Mouse (Mus musculus) heart, embryonic 12.5 days (tissue): ENCODE measurements around the gene Miga2. TPM values are rescaled to one million over a fixed set of nuclear protein-coding genes. Genes with fewer than 3 reads are reported as not detected.
"Not testable (repeated sequence)": the region's sequence is repeated elsewhere in the genome, so short reads cannot be mapped to it uniquely, and the experiment has no call there.

Source experiments
- ATAC-seq: fragments of 200-750 bp; cut with Nextera tagmentation; 2 replicates; pipeline ENCODE4 v1.8.0; 2017; ENCODE audit warnings: moderate TSS enrichment, moderate library complexity; ENCODE audit not compliant: insufficient number of reproducible peaks, low FRiP score
- H3K27ac ChIP-seq: fragments of 300-500 bp; sonication (generic); 2 replicates; pipeline ENCODE4 v1.5.1; 2016; ENCODE audit warnings: mild to moderate bottlenecking, moderate library complexity; ENCODE audit not compliant: poor library complexity, severe bottlenecking
- H3K27me3 ChIP-seq: fragments of 300-500 bp; sonication (generic); replicated peaks from 2 replicates; pipeline ENCODE4 v1.6.1; 2016; ENCODE audit warnings: mild to moderate bottlenecking, moderate library complexity
- H3K36me3 ChIP-seq: fragments of 300-500 bp; sonication (generic); 2 replicates; pipeline ENCODE4 v1.6.1; 2016; ENCODE audit warnings: mild to moderate bottlenecking, moderate library complexity
- H3K4me1 ChIP-seq: fragments of 300-500 bp; sonication (generic); replicated peaks from 2 replicates; pipeline ENCODE4 v1.6.1; 2016; ENCODE audit warnings: mild to moderate bottlenecking
- H3K4me2 ChIP-seq: fragments of 300-500 bp; sonication (generic); 2 replicates; pipeline ENCODE4 v1.6.1; 2016; ENCODE audit warnings: mild to moderate bottlenecking, moderate library complexity
- H3K4me3 ChIP-seq: fragments of 300-500 bp; sonication (generic); 2 replicates; pipeline ENCODE4 v1.5.1; 2016; ENCODE audit warnings: mild to moderate bottlenecking
- H3K9ac ChIP-seq: fragments of 300-500 bp; sonication (generic); 2 replicates; pipeline ENCODE4 v1.6.1; 2016; ENCODE audit warnings: mild to moderate bottlenecking, moderate library complexity
- H3K9me3 ChIP-seq: fragments of 300-500 bp; sonication (generic); replicated peaks from 2 replicates; pipeline ENCODE4 v1.6.1; 2016; ENCODE audit warnings: mild to moderate bottlenecking, moderate library complexity
- WGBS: fragments of 180-500 bp; shearing (Covaris S2); methylation state at CpG from one replicate; pipeline ENCODE4 v1.1.7; 2016; 5-methylcytosine and 5-hydroxymethylcytosine counted together
- polyA plus RNA-seq: library from polyadenylated mRNA; unstranded; fragments of >200 nt; fragmentation: Nextera tagmentation; extraction: Ambion mirVana; gene quantifications from 2 replicates; pipeline ENCODE4 v1.2.1, GENCODE M21; 2016

Gene Miga2
- polyA plus RNA-seq, 1 experiment from 2014 or later, result 32.7 TPM

DNA sequence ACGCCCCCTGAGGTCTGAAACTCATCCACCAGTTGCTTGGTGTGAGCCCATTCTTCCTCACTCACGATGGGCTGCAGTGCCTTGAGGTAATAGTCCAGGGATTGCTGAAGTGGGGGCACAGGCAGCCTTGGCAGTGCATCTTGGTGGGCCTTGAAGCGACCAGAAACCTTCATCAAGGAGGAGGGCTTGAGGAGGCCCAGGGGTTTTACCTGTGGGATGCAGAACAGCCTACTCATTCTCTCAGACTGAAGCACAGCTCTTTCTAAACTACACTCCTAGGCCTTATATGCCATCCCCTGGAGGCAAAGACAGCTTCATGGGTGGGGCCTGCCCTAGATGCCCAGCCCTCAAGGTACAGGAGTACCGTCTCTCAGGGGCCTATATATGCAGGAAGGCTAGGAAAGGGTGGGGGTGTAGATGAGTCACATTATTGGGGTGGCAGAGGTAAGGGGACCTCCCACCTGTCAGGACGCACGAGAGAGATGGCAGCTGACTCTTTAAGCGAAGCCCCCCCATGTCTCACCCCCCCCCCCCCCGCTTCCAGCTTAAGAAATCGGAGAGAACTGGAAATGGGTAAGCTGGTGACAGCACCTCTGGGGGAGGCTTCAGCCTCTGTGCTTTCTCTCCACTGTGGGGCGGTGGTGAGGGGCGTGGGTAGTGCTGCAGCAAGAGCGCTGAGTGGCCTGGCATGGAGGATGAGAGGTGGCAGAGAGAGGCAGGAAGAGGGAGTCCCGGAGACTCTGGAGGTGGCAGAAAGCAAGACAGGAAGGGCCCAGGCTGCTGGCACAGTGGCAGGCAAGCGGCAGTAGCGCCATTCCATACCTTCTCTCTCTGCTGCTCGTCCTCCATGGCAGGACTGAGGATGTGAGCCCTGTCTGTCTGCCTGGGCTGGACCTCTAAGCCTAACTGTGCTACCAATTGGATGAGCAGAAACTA, 49.3 kb downstream of the Miga2 start:
- no peak overlapping the region for H3K4me3 ChIP-seq

DNA sequence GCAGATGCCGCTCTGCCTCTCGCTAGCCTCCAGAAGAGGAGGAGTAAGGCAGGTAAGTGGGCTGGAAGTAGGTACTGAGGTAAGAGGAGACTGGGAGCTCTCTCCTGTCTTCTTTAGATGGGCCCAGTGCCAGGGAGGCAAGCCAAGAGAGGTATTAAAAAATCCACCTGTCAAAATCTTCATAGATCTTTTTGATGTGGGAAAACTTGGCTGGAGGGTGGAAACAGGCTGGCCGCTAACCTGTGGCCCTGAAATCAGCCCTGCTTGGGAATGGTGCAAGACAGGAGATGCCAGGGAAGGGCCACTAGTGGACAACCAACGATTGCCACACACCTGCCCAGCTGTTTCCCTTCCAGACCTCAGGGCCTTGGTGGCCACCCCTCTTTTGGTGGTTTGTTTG, 50.1 kb downstream of the Miga2 start:
- Histone ChIP-seq H3K9me3 (no peaks in the 10 kb centered on the region), H3K9ac (no peak overlapping the region), H3K4me2 (peak overlapping the region; percentile 74; the same call in 1 of the 2 replicates), H3K27ac (no peak overlapping the region), H3K4me1 (peaks cover 42% of the 10 kb centered on the region), H3K36me3 (peaks cover 26% of the 10 kb centered on the region), H3K27me3 (no peaks in the 10 kb centered on the region), H3K4me3 (no peak overlapping the region)
- ATAC-seq, result no peak
- WGBS, result 87% methylated on average over 4 of the region's 4 CpGs

More for the DNA sequence above, 49.3 kb downstream of the Miga2 start:
- Histone ChIP-seq H3K27me3 (no peaks in the 10 kb centered on the region), H3K4me2 (0 out of 2 replicates have a peak overlapping the region, but pooled peaks have one; percentile 74), H3K9me3 (no peaks in the 10 kb centered on the region), H3K27ac (no peak overlapping the region), H3K36me3 (peaks cover 33% of the 10 kb centered on the region), H3K9ac (0 out of 2 replicates have a peak overlapping the region, but pooled peaks have one; percentile 38), H3K4me1 (peaks cover 37% of the 10 kb centered on the region)
- no peak for ATAC-seq
- 72% methylated on average over 16 of the region's 16 CpGs for WGBS

DNA sequence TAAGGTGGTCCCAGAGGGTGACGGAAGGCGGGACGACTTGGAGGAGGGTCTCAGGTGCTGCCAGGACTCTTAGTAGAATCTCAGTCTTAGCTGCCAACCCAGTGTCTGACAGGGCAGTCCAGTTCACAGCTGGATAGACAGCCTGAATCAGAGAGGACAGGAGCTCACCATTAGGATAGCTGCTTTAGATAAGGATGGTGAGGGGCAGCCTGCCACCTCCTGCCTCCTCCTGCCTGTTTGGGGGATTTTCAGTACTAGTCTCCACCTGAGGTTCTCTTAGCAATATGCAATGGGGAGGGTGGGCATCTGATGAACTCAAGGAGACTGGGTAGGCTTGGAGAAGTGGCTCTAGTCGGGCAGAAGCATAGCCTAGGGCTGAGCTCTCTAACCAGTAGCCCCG, 50.6 kb downstream of the Miga2 start:
- H3K27ac ChIP-seq, result peak overlapping the region; percentile 96; the same call in 1 of the 2 replicates
- WGBS, result 48% methylated on average over 5 of the region's 5 CpGs
- H3K4me1 ChIP-seq, result peaks cover 40% of the 10 kb centered on the region

DNA sequence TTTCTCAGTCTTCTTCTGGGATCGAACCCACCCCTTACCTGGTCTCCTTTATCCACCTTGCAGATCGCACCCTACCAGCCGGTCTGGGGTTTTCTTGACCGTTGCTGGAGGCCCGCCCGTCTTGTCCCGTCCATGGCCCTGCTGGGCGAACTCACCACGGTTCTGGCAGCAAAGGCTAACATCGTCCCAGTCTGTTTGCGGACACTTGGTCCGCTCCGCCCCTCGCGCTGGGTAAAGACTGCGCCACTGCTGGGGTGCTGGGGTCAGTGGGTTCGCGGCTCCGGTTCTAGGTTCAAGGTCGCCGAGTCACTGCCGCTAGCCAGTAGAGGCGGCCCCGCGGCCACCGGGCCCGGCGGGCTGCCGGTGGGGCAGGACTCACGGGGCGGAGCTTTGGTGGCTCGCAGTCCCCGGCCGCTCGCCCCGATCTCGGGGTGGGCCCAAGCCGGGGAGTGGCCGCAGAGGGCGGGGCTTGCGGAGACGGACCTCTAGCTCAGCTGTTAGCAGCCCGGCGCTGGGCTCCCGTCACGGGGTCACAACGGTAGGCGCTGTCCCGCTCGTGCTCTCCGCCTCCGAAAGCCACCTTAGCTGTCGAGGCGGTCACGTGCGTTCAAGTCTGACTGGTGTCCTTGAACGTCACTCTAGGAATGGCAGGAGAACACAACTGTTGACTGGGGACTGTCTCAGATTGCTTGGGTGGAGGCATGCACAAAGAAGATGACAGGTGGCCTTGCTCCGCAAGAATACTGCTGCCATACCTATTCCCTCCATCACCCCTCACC, 51.3 kb downstream of the Miga2 start, which contains the start of gene Crat:
Gene Crat, minus strand, starts transcription at position 657 of the 779 bp plus-strand sequence.
- H3K9me3 ChIP-seq, result no peaks in the 10 kb centered on the region
- peak within 1 kb of the TSS; percentile 96 for H3K27ac ChIP-seq
- peaks cover 43% of the 10 kb centered on the region for H3K4me1 ChIP-seq
- peak within 1 kb of the TSS; percentile 94 for H3K9ac ChIP-seq
- WGBS, result 1% methylated on average over 58 of the region's 58 CpGs
- H3K36me3 ChIP-seq, result peaks cover 17% of the 10 kb centered on the region
- peak; percentile 95 for ATAC-seq
- H3K4me2 ChIP-seq, result peak within 1 kb of the TSS; percentile 74
- H3K27me3 ChIP-seq, result no peaks in the 10 kb centered on the region
- peak within 1 kb of the TSS; percentile 89 for H3K4me3 ChIP-seq

More for the DNA sequence above, 50.6 kb downstream of the Miga2 start:
- Histone ChIP-seq H3K27me3 (no peaks in the 10 kb centered on the region), H3K9me3 (no peaks in the 10 kb centered on the region), H3K4me3 (peak overlapping the region; percentile 89), H3K36me3 (peaks cover 20% of the 10 kb centered on the region), H3K9ac (peak overlapping the region; percentile 94), H3K4me2 (peak overlapping the region; percentile 74)
- no peak for ATAC-seq

DNA sequence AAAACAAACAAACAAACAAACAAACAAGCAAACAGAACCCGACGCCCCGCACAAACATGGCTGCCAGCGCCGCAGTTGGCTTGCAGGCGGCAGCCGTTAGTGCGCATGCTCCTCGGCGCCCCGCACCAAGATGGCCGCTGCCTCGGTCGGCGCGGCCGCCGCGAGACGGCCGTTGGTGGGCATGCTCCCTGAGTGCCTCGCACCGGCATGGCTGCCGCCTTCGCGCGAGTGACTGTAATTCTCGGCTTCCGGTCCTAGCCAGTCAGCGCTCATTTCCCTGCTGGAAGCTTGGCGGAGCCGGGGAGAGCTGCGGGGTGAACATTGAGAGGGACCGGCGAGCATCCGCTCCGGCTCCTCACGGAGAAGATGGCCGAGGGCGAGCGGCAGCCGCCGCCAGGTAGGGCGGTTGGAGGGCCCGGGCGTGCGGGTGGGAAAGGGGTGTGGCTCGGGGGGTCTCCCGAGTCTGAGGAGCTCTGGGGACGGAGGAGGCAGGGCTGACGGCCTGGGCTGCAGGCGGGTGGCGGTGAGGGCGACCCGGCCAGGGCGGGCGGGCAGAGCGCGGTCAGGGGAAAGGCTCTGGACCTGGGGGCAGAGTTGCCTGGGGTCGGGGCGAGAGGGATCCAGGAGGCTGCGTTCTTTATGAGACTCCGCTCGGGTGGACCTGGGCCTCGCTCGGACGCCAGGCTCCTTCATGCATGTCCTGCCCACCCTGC, 52.1 kb downstream of the Miga2 start, which contains the start of gene Ptpa:
Gene Ptpa, plus strand, starts transcription at position 104 of the 713 bp plus-strand sequence.
- Histone ChIP-seq H3K36me3 (peaks cover 12% of the 10 kb centered on the region), H3K9me3 (no peaks in the 10 kb centered on the region), H3K4me3 (peak within 1 kb of the TSS; percentile 89), H3K9ac (peak within 1 kb of the TSS; percentile 94), H3K27ac (peak within 1 kb of the TSS; percentile 96), H3K4me2 (peak within 1 kb of the TSS; percentile 74), H3K4me1 (peaks cover 44% of the 10 kb centered on the region), H3K27me3 (no peaks in the 10 kb centered on the region)
- ATAC-seq, result peak; percentile 88
- under 1% methylated on average over 67 of the region's 67 CpGs for WGBS

DNA sequence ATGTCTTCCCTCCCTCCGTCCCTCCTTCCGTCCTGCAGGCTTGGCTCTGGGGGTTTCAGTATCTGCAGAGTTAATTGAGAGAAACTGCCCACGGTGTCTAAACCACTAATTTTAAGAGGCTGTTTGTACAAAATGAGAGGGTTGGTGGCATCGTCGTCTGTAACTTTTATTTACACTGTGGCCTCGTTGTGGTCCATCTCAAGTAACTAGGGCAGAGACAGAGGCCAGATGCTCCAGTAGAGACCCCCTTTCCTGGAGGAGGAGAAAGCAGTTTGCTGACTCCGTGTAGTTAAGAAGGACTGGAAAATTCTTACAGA, 52.6 kb downstream of the Miga2 start:
- ATAC-seq, result no peak
- peaks cover 44% of the 10 kb centered on the region for H3K4me1 ChIP-seq
- H3K9ac ChIP-seq, result peak overlapping the region; percentile 94
- no peaks in the 10 kb centered on the region for H3K27me3 ChIP-seq
- under 1% methylated on average over 7 of the region's 7 CpGs for WGBS
- peak overlapping the region; percentile 89 for H3K4me3 ChIP-seq
- H3K9me3 ChIP-seq, result no peaks in the 10 kb centered on the region
- H3K36me3 ChIP-seq, result peaks cover 11% of the 10 kb centered on the region
- peak overlapping the region; percentile 74 for H3K4me2 ChIP-seq
- H3K27ac ChIP-seq, result peak overlapping the region; percentile 96

DNA sequence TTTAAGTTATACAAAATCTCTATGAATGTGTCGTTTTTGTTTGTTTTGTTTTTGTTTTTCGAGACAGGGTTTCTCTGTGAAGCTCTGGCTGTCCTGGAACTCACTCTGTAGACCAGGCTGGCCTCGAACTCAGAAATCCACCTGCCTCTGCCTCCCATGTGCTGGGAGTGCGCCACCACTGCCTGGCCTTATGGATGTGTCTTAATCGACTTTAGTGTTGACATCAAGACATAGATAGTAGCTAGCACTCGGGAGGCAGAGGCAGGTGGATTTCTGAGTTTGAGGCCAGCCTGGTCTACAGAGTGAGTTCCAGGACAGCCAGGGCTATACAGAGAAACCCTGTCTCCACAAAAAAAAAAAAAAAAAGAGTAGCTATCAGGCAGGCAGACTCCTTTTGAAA, 53.1 kb downstream of the Miga2 start:
- H3K4me3 ChIP-seq, H3K9me3 ChIP-seq, H3K36me3 ChIP-seq, H3K9ac ChIP-seq, H3K27ac ChIP-seq, H3K27me3 ChIP-seq, ATAC-seq: not testable (repeated sequence)
- 71% methylated on average over 6 of the region's 6 CpGs for WGBS
- Histone ChIP-seq H3K4me1 (peaks cover 44% of the 10 kb centered on the region), H3K4me2 (peak overlapping the region; percentile 74)

DNA sequence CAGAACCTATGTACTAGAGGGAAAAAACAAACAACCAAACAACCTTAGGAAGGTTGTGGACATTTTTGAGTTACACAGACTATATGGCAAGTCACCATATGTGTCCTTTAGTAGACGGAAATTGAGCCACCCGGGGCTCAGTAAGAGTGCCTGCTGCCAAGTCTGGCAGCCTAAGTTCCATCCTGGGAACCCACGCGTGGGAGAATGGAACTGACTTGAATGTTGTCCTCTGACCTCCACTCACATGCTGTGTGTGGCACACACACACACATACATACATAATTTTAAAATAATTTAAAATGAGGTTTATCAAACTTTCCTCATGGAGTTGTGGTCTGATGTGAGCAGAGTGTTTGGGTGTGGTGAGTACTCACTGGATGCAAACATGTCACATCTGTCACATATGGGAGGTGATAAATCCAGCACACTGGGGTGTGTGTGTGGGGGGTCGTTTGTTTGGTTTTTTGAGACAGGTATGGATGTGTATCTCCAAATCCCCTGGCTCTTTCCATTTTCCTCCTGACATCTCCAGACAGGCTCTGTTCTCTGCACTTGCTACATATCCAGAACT, 53.6 kb downstream of the Miga2 start:
- H3K4me2 ChIP-seq, result peak overlapping the region; percentile 49
- peaks cover 3% of the 10 kb centered on the region for H3K36me3 ChIP-seq
- no peak overlapping the region for H3K4me3 ChIP-seq
- WGBS, result 70% methylated on average over 5 of the region's 5 CpGs
- H3K9ac ChIP-seq, result peak overlapping the region; percentile 63
- H3K9me3 ChIP-seq, result no peaks in the 10 kb centered on the region
- H3K27me3 ChIP-seq, result no peaks in the 10 kb centered on the region
- no peak overlapping the region for H3K27ac ChIP-seq
- peaks cover 44% of the 10 kb centered on the region for H3K4me1 ChIP-seq
- ATAC-seq, result no peak

DNA sequence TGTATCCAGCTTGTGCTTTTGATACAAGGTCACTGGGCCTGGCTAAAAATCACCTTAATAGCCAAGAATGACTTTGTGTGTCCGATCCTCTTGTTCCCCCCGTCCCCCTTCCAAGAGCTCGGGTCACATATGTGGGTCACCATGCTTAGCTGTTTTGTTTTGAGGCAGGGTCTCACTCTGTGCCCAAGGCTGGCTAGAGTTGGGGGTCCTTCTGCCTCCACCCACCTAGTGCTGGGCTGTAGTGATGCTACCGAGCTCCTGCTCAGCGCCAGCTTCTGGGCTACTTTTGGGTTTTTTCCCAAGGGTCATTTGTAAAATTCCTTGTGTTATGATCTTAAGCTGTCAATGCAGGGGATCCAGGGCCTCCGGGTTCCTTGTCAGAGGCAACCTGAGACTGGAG, 54.2 kb downstream of the Miga2 start:
- H3K9me3 ChIP-seq, result no peaks in the 10 kb centered on the region
- H3K27ac ChIP-seq, result no peak overlapping the region
- no peak for ATAC-seq
- no peaks in the 10 kb centered on the region for H3K27me3 ChIP-seq
- H3K36me3 ChIP-seq, result peaks cover 3% of the 10 kb centered on the region; the same call in 1 of the 2 replicates
- H3K9ac ChIP-seq, result peak overlapping the region; percentile 63
- H3K4me3 ChIP-seq, result peak overlapping the region; percentile 12; the same call in 1 of the 2 replicates
- H3K4me2 ChIP-seq, result peak overlapping the region; percentile 49
- peaks cover 44% of the 10 kb centered on the region for H3K4me1 ChIP-seq
- WGBS, result 71% methylated on average over 6 of the region's 6 CpGs

DNA sequence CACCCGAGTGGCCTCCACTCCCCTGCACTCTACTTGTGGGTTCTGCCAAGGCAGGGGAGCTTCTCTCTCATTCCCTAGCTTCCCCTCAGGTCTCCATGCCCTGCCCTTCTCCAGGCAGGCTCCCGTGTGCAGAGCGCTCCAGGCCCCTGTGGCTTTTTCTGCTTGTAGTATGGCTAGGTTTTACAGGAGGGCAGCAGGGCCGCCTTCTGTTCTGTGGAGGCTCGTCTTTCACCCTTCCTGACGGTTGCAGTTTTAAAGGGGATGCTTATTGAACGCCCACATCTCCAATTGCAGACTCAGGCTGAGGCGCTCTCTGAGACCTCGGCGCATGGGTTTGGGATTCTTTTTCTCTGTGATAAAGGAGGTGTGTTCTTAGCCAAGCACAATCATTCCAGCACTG, 55.1 kb downstream of the Miga2 start:
- peaks cover 3% of the 10 kb centered on the region; the same call in 1 of the 2 replicates for H3K36me3 ChIP-seq
- no peaks in the 10 kb centered on the region for H3K9me3 ChIP-seq
- H3K4me1 ChIP-seq, result peaks cover 37% of the 10 kb centered on the region
- WGBS, result 29% methylated on average over 10 of the region's 10 CpGs
- H3K27me3 ChIP-seq, result no peaks in the 10 kb centered on the region
- H3K9ac ChIP-seq, result peak overlapping the region; percentile 63
- peak overlapping the region; percentile 49 for H3K4me2 ChIP-seq
- H3K4me3 ChIP-seq, result peak overlapping the region; percentile 9; the same call in 1 of the 2 replicates
- no peak for ATAC-seq
- peak overlapping the region; percentile 80 for H3K27ac ChIP-seq
